Mouse (Mus musculus): Measurements from ENCODE around the gene Irf2bpl. TPM values are rescaled to one million over a fixed set of nuclear protein-coding genes. Genes with fewer than 3 reads are reported as not detected.

Irf2bpl gene
- polyA plus RNA-seq, 2 experiments from 2014 or later: 8.6 to 13.6 TPM

Other genes starting within 250 kb of the Irf2bpl start
- gene Vash1, start 206.1 kb downstream of the Irf2bpl start, polyA plus RNA-seq (2017; shearing (Covaris generic)): under 1 TPM in 1 of 2 experiments, not detected in 1; 0.17 TPM
- 1 to 10 TPM; 4.0 to 5.7 TPM for gene Angel1, start 158.3 kb downstream of the Irf2bpl start, polyA plus RNA-seq (2017; shearing (Covaris generic))
- gene Lrrc74a, start 150.4 kb downstream of the Irf2bpl start, polyA plus RNA-seq (2017; shearing (Covaris generic)): not detected
- 10 to 100 TPM; 19.8 to 20.1 TPM for gene Cipc, start 62.2 kb upstream of the Irf2bpl start, polyA plus RNA-seq (2017; shearing (Covaris generic))
- gene Zdhhc22, start 105.6 kb upstream of the Irf2bpl start, polyA plus RNA-seq (2017; shearing (Covaris generic)): under 1 TPM in 1 of 2 experiments, not detected in 1; 0.60 TPM
- gene Tmem63c, start 136.5 kb upstream of the Irf2bpl start, polyA plus RNA-seq (2017; shearing (Covaris generic)): under 1 TPM in 1 of 2 experiments, not detected in 1; 0.40 TPM
- under 1 TPM in 1 of 2 experiments, not detected in 1; 0.25 TPM for gene Ngb, start 217.7 kb upstream of the Irf2bpl start, polyA plus RNA-seq (2017; shearing (Covaris generic))